Mouse (Mus musculus) heart, postnatal 4 days (tissue): ENCODE data around the gene Serpinf2. TPM values are rescaled to one million over a fixed set of nuclear protein-coding genes. Genes with fewer than 3 reads are reported as not detected.
"Not testable (repeated sequence)": the region's sequence is repeated elsewhere in the genome, so short reads cannot be mapped to it uniquely, and the experiment has no call there.

Source experiments
- DNase-seq: peaks from one replicate; pipeline ENCODE4 v3.0.0; 2021
- total RNA-seq, 2 experiments: library from RNA; stranded (reverse); gene quantifications; 2 replicates each; pipeline ENCODE4 v1.2.3; 2021

The Serpinf2 gene
- total RNA-seq, 2 experiments from 2014 or later: 0.11 TPM; not detected in 1

GRCm38 (mm10) chr11:75459141-75459711 is 19.8 kb upstream of the Serpinf2 start:
- DNase-seq: peak; percentile 45

- DNase-seq: no peak
Measured at GRCm38 (mm10) chr11:75458628-75459041, 19.2 kb upstream of the Serpinf2 start.

DNA sequence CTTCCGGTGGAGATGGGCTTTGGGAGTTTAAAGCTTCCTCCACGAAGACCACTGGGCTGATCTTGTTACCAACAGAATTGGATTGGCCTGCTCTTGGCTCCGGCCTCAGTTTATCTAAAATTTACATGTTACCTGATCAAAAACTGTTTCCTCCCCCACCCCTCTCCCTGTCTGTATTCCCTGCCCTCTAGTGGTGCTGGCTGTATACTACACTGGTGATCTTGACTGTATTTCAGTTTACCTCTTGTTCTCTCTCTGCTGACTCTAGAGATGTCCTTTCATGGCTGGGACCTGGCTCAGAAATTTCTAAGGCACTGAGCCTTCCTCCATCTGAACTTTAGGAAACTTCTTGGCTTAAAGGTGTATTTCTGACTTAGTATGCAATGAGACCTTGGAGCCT is 18.8 kb upstream of the Serpinf2 start:
- DNase-seq: peak; percentile 55

DNA sequence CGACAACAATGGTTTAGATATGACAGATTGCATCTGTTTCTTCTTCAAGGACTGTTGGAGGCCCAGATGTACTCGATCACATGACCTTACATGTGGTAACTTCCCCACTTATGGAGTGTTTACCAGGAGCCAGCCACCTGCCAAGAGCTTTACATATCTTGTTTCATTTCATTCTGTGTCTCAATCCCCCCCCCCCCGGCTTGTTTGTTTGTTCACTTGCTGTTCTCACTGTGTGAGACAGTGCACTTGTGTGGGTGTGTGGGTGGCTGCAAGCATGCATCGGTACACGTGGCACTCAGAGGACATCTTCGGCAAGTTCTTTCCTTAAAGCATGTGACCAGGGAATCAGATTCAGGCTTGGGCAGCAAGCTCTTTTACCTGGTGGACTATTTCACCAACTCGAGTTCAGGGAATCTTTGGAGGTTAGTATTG is 17.1 kb upstream of the Serpinf2 start:
- no peak for DNase-seq

GRCm38 (mm10) chr11:75455971-75456370 is 16.6 kb upstream of the Serpinf2 start:
- DNase-seq: not testable (repeated sequence)

DNA sequence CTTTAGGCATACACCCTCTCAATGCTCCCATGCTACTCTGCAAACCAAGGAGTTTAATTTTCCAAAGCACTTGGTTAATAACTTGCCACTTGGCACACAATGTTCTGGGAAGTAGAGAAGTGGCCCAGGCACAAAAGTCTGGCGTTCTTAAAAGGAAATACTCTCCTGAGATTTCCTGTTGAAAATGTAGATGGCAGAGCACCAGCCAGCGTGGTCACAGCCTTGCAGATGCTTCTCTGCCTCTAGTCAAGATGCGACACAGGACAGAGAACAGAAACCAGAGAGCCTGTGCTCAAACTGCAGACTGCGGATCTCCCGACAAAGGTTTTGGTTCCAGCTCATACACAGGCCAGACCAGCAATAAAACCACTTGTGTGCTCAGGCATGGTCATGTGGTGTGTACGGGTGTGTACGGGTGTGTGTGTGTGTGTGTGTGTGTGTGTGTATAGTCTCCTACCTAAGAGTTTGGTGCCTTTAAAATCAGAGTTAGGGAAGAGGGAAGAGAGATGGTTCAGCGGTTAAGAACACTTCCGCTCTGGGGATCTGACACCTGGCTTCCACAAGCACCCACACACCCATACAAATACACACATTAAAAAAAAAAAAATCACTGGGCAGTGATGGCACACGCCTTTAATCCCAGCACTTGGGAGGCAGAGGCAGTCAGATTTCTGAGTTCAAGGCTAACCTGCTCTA is 15.8 kb upstream of the Serpinf2 start:
- DNase-seq: no peak

DNA sequence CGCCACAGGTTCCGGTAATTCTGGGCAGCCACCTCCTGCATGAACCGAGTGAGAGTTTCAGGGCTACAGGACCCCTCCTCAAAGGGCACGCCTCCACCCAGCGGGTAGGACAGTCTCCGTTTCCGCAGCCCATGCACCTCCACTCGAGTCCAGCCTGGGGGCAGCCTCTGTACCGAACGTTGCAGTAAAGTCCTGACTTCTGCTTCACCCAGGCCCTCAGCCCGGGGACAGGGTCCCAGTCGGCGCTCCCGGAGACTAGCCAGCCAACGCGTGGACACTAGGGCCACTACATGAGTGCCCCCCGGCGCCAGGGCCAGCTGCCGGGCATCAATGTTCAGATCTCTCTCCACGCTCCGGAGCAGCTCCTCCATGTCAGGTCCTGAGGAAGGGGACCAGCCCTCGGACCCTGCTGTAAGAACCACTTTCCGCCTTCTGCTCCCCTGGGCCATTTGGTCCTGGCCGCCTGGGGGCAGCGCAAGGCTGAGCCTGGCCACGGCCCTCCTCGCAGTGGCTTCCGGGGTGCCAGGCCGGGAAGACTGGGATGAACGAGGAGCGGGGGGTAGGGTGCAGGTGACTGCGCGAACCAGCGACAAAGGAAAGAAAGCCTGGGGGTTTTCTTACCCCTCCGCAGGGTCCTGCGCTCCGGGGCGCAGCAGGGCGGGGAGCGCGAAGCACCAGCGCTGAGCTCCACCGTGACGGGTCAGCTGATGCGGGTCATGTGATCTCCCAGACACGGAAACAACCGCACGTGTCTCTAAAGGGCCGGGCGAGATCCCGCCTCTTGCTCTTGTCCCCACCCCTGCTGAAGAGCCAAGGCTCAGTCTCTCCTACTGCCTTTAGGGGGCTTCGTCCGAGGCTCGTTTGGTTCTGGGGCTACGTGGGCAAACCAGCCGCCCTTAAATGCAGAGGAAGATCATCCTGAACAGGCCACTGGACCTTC is 14.9 kb upstream of the Serpinf2 start, which contains the start of gene Wdr81:
Gene Wdr81, minus strand, starts transcription at position 727 of the 940 bp plus-strand sequence.
- DNase-seq: peak; percentile 87

GRCm38 (mm10) chr11:75452812-75453557 is 13.6 kb upstream of the Serpinf2 start:
- no peak for DNase-seq

DNA sequence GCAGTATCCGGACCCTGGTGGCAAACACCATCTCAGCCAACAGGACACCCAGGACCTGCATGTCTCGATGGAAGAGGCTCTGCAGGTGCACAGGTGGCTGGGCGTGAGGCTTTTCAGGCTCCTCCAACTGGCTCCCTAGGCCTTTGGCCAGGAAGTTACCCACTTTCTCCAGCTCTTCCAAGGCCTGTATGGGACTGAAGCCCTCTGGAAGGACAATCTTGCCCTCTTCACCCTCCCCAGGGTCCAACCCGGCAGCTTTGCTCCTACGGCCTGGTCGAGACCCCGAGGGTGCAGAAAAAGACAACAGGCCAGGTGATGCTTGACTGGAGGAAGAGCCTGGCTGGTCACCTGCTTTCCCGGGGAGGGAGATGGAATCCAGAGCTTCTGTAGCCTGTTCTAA is 12.7 kb upstream of the Serpinf2 start:
- no peak for DNase-seq

- DNase-seq: no peak
Measured at GRCm38 (mm10) chr11:75450936-75451335, 11.5 kb upstream of the Serpinf2 start.

GRCm38 (mm10) chr11:75450304-75450908 is 11.0 kb upstream of the Serpinf2 start:
- DNase-seq: no peak

- DNase-seq: no peak
Measured at GRCm38 (mm10) chr11:75449695-75450094, 10.3 kb upstream of the Serpinf2 start.

DNA sequence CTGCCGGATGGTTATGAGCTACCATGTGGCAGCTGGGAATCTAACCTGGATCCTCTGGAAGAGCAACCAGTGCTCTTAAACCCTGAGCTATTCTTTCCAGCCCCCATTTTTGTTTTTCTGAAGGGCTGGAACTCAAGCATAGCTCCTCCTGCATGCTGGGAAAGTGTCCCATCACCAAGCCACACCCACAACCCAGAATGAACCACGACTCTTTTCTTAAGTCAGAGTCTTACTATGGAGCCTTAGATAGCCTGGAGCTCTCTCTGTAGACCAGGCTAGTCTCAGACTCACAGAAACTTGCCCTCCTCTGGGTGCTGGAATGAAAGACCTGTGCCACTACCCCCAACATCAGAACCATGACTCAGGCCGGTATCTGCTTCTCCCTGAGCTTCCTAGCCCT is 9.2 kb upstream of the Serpinf2 start:
- no peak for DNase-seq

GRCm38 (mm10) chr11:75443711-75444110 is 4.3 kb upstream of the Serpinf2 start:
- no peak for DNase-seq

- DNase-seq: no peak
Measured at GRCm38 (mm10) chr11:75441601-75442000, 2.2 kb upstream of the Serpinf2 start.

GRCm38 (mm10) chr11:75441034-75441433 is 1.6 kb upstream of the Serpinf2 start:
- DNase-seq: no peak

DNA sequence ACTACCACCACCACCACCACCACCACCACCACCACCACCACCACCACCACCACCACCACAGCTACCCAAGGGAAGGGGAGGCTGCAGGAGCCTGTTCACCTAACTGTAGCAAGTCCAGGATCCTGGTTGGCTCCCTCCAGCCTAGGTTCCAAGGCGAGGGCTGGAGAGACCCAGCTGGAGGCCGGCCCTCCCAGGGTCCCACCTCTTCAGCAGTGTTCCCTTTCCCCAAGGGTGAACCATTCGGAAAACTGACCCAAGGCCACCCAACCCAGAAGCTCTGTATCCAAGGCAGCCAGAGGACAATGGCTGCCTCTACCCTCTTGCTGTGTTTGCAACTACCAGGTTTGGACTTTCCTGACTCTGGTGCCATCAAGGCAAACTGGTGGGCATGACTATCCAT is 560 bp upstream of the Serpinf2 start:
- DNase-seq: no peak

GRCm38 (mm10) chr11:75438804-75439203 is 587 bp downstream of the Serpinf2 start:
- DNase-seq: no peak

GRCm38 (mm10) chr11:75438194-75438593 is 1.2 kb downstream of the Serpinf2 start:
- DNase-seq: no peak

- DNase-seq: no peak
Measured at GRCm38 (mm10) chr11:75434138-75434537, 5.3 kb downstream of the Serpinf2 start.

DNA sequence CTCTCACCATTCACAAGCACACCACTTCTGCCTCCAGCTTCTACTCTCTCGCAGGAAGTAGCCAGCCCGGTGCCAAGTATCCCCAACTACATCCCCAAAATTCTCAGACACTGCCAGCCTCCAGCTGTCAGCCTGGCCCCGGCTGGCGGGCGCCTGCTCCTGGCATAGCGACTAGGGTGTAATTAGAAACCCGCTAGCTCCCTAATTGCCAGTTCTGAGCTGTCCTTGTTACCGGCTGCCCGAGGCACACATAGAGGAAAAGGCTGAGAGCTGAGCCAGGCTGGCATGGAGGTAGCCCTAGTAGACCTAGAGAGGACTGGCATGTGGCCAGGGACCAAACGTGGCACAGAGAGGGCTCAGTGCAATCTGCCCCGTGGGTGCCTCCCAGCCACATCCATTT is 8.1 kb downstream of the Serpinf2 start:
- no peak for DNase-seq
